Mouse (Mus musculus) heart, embryonic 13.5 days (tissue): Measurements from ENCODE around the gene Ppm1h. TPM values are rescaled to one million over a fixed set of nuclear protein-coding genes. Genes with fewer than 3 reads are reported as not detected.

Experiments used
- ATAC-seq: fragments of 200-750 bp; cut with Nextera tagmentation; 2 replicates; pipeline ENCODE4 v1.8.0; 2017; ENCODE audit warnings: moderate TSS enrichment; ENCODE audit not compliant: insufficient number of reproducible peaks, low FRiP score, low TSS enrichment; ENCODE audit errors: extremely low read depth
- H3K27ac ChIP-seq: fragments of 300-500 bp; sonication (generic); replicated peaks from 2 replicates; pipeline ENCODE4 v1.5.1; 2015; ENCODE audit warnings: moderate library complexity, mild to moderate bottlenecking, inconsistent platforms
- H3K27me3 ChIP-seq: fragments of 300-500 bp; sonication (generic); replicated peaks from 2 replicates; pipeline ENCODE4 v1.6.1; 2015; ENCODE audit warnings: mild to moderate bottlenecking, inconsistent platforms
- H3K36me3 ChIP-seq: fragments of 300-500 bp; sonication (generic); 2 replicates; pipeline ENCODE4 v1.6.1; 2015; ENCODE audit warnings: mild to moderate bottlenecking, inconsistent platforms
- H3K4me1 ChIP-seq: fragments of 300-500 bp; sonication (generic); 2 replicates; pipeline ENCODE4 v1.6.1; 2015; ENCODE audit warnings: inconsistent platforms
- H3K4me2 ChIP-seq: fragments of 300-500 bp; sonication (generic); 2 replicates; pipeline ENCODE4 v1.6.1; 2015; ENCODE audit warnings: inconsistent platforms, mild to moderate bottlenecking, moderate library complexity
- H3K4me3 ChIP-seq: fragments of 300-500 bp; sonication (generic); 2 replicates; pipeline ENCODE4 v1.5.1; 2015; ENCODE audit warnings: moderate library complexity, mild to moderate bottlenecking, inconsistent platforms
- H3K9ac ChIP-seq: fragments of 300-500 bp; sonication (generic); 2 replicates; pipeline ENCODE4 v1.6.1; 2015; ENCODE audit warnings: inconsistent platforms, mild to moderate bottlenecking, moderate library complexity
- H3K9me3 ChIP-seq: fragments of 300-500 bp; sonication (generic); 2 replicates; pipeline ENCODE4 v1.6.1; 2016; ENCODE audit warnings: inconsistent platforms
- whole genome bisulfite sequencing: fragments of 180-500 bp; shearing (Covaris S2); methylation state at CpG from one replicate; pipeline ENCODE4 v1.1.7; 2015; ENCODE audit warnings: mixed read lengths; 5-methylcytosine and 5-hydroxymethylcytosine counted together
- polyA plus RNA-seq: library from polyadenylated mRNA; unstranded; fragments of >200 nt; fragmentation: Nextera tagmentation; extraction: Ambion mirVana; gene quantifications from 2 replicates; pipeline ENCODE4 v1.2.1, GENCODE M21; 2015

Ppm1h gene
- polyA plus RNA-seq, 1 experiment from 2014 or later: 3.9 TPM

- H3K27me3 ChIP-seq: no peaks in the 10 kb centered on the region
- H3K4me3 ChIP-seq: no peak overlapping the region
- no peak overlapping the region for H3K9ac ChIP-seq
- no peaks in the 10 kb centered on the region for H3K36me3 ChIP-seq
- 90% methylated on average over 3 of the region's 3 CpGs for WGBS
- ATAC-seq: no peak
- no peak overlapping the region for H3K4me2 ChIP-seq
- H3K27ac ChIP-seq: no peak overlapping the region
- no peaks in the 10 kb centered on the region for H3K9me3 ChIP-seq
- peaks cover 2% of the 10 kb centered on the region; the same call in 1 of the 2 replicates for H3K4me1 ChIP-seq
These were observed 53.6 kb downstream of the Ppm1h start for GRCm38 (mm10) chr10:122732146-122732545.

GRCm38 (mm10) chr10:122734521-122734920 is 56.0 kb downstream of the Ppm1h start:
- Histone ChIP-seq H3K4me2 (no peak overlapping the region), H3K27ac (no peak overlapping the region), H3K4me1 (peaks cover 7% of the 10 kb centered on the region; the same call in 1 of the 2 replicates), H3K4me3 (no peak overlapping the region), H3K9ac (no peak overlapping the region), H3K9me3 (no peaks in the 10 kb centered on the region), H3K36me3 (no peaks in the 10 kb centered on the region), H3K27me3 (no peaks in the 10 kb centered on the region)
- ATAC-seq: no peak
- 79% methylated on average over 4 of the region's 4 CpGs for WGBS

DNA sequence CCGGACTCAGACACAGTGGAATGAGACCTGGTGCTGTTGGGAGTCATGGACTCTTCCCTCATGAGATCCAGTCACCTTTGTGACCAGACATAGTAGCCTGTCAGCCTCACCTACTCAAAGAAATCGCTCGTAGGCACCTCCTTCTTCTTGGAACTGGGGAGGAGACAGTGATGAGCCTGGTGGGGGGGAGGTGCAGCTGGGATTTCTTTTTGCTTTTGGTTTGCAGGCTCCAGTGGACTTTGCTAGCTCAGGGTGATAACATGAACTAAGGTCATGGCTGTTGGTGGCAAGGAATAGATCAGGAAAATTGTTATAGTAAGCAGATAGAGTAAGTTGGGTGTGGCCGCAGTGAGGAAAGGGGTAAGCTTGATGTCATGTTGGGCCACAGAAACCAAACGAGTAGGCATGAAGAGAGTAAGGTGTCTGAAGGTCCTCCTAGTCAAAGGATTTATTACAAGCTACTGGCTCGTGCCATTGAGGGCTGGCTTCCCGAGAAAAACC is 56.8 kb downstream of the Ppm1h start:
- Histone ChIP-seq H3K4me1 (peaks cover 7% of the 10 kb centered on the region; the same call in 1 of the 2 replicates), H3K27me3 (no peaks in the 10 kb centered on the region), H3K27ac (no peak overlapping the region), H3K9me3 (no peaks in the 10 kb centered on the region), H3K9ac (no peak overlapping the region), H3K36me3 (no peaks in the 10 kb centered on the region), H3K4me2 (no peak overlapping the region), H3K4me3 (no peak overlapping the region)
- whole genome bisulfite sequencing: 78% methylated on average over 7 of the region's 7 CpGs
- no peak for ATAC-seq

- no peak overlapping the region for H3K4me3 ChIP-seq
- H3K36me3 ChIP-seq: no peaks in the 10 kb centered on the region
- ATAC-seq: no peak
- H3K4me2 ChIP-seq: no peak overlapping the region
- H3K9ac ChIP-seq: no peak overlapping the region
- H3K4me1 ChIP-seq: peaks cover 7% of the 10 kb centered on the region; the same call in 1 of the 2 replicates
- no peak overlapping the region for H3K27ac ChIP-seq
- 76% methylated on average over 4 of the region's 4 CpGs for WGBS
- H3K27me3 ChIP-seq: no peaks in the 10 kb centered on the region
- H3K9me3 ChIP-seq: no peaks in the 10 kb centered on the region
These were observed 58.3 kb downstream of the Ppm1h start for GRCm38 (mm10) chr10:122736835-122737234.

GRCm38 (mm10) chr10:122738526-122738925 is 60.0 kb downstream of the Ppm1h start:
- no peaks in the 10 kb centered on the region for H3K9me3 ChIP-seq
- no peaks in the 10 kb centered on the region for H3K36me3 ChIP-seq
- H3K4me1 ChIP-seq: peaks cover 7% of the 10 kb centered on the region; the same call in 1 of the 2 replicates
- H3K4me3 ChIP-seq: no peak overlapping the region
- H3K4me2 ChIP-seq: no peak overlapping the region
- ATAC-seq: no peak
- WGBS: 47% methylated on average over 10 of the region's 10 CpGs
- H3K27ac ChIP-seq: no peak overlapping the region
- H3K27me3 ChIP-seq: no peaks in the 10 kb centered on the region
- no peak overlapping the region for H3K9ac ChIP-seq

DNA sequence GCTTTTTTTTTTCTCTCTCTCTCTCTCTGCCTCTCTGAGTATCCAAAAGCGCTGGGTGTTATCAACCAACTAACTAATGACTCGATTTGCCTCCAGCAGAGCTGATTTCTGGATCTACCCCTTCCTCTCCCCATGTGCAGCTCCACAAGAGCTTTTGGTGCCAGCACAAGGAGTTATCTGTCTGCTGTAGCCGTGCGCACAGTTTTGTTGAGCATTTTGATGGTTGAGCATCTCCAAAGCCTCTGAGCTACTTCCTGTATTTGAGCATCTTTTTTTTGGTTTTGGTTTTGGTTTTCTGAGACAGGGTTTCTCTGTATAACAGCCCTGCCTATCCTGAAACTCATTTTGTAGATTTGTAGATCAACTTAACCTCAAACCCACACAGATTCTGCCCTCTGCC is 60.5 kb downstream of the Ppm1h start:
- Histone ChIP-seq H3K4me3 (no peak overlapping the region), H3K36me3 (no peaks in the 10 kb centered on the region), H3K4me2 (no peak overlapping the region), H3K9me3 (no peaks in the 10 kb centered on the region), H3K4me1 (peaks cover 7% of the 10 kb centered on the region; the same call in 1 of the 2 replicates), H3K27me3 (no peaks in the 10 kb centered on the region), H3K27ac (no peak overlapping the region), H3K9ac (no peak overlapping the region)
- WGBS: 68% methylated on average over 4 of the region's 4 CpGs
- ATAC-seq: no peak

DNA sequence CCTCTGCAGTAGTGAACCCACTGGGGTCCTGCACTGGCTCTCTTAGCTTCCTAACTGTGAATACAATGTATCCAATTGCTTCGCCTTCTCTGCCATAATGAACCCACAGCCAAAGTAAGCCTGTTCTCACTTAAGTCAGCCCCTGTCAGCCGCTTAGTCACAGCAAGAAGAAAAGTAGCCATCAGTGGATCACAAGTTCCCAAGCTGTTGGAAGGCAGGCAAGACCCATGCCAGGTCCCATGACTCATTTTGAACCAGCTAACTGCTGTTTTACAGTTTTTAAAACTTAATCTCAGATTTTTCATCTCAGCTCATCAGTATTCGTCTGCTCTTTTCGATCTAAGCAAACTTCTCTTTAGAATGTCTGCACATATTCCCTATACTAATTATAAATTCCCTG is 61.6 kb downstream of the Ppm1h start:
- Histone ChIP-seq H3K4me1 (peaks cover 7% of the 10 kb centered on the region; the same call in 1 of the 2 replicates), H3K36me3 (no peaks in the 10 kb centered on the region), H3K27me3 (no peaks in the 10 kb centered on the region), H3K4me3 (no peak overlapping the region), H3K27ac (no peak overlapping the region), H3K4me2 (no peak overlapping the region), H3K9ac (no peak overlapping the region), H3K9me3 (no peaks in the 10 kb centered on the region)
- ATAC-seq: no peak
- 87% methylated on average over 4 of the region's 4 CpGs for WGBS

GRCm38 (mm10) chr10:122741191-122741590 is 62.6 kb downstream of the Ppm1h start:
- no peaks in the 10 kb centered on the region for H3K27me3 ChIP-seq
- no peak for ATAC-seq
- H3K4me3 ChIP-seq: no peak overlapping the region
- no peaks in the 10 kb centered on the region for H3K9me3 ChIP-seq
- H3K4me1 ChIP-seq: peaks cover 7% of the 10 kb centered on the region; the same call in 1 of the 2 replicates
- no peaks in the 10 kb centered on the region for H3K36me3 ChIP-seq
- no peak overlapping the region for H3K9ac ChIP-seq
- WGBS: 81% methylated on average over 7 of the region's 7 CpGs
- H3K27ac ChIP-seq: no peak overlapping the region
- no peak overlapping the region for H3K4me2 ChIP-seq

DNA sequence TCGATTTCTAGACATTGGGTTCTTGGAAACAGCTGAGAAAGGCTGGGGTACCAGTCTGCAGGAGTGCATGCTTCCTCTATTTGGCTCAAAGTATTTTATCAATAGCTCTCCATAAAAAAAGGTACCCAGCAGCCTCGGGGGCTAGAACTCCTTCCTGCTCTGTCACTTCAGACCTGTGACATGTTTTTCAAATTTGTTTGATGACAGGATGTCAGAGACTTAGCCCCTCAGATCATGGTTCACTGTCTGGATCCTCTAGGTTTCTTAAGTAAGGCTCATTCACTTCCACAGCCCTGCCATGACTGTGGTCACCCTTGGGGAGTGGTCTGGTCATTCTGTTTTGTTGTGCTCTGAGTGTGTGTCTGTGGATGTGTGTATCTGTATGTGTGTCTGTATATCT is 63.6 kb downstream of the Ppm1h start:
- WGBS: 67% methylated on average over 2 of the region's 2 CpGs
- H3K4me2 ChIP-seq: no peak overlapping the region
- ATAC-seq: no peak

DNA sequence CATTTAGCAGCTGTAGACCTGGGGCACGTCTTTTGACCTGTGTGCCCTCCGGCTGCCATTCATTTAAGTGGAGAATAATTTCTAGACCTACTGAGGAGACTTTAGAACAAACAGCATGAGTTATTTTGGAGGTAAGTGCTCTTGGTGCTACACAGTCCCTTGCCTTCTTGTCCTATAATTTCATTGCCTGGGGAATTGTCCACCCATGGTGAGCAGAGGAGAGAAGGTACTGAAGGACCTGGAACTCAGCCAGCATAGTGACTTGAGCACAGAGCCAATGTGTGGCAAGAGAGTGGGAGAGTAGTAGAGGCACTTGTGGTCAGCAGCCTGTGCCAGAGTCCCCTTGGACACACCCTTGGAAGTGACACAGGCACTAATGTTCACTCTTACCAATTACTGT is 64.8 kb downstream of the Ppm1h start:
- no peak for ATAC-seq
- H3K9ac ChIP-seq: no peak overlapping the region
- no peaks in the 10 kb centered on the region for H3K9me3 ChIP-seq
- 87% methylated on average over 2 of the region's 2 CpGs for WGBS
- no peak overlapping the region for H3K4me2 ChIP-seq
- H3K27ac ChIP-seq: no peak overlapping the region
- no peaks in the 10 kb centered on the region for H3K27me3 ChIP-seq
- peaks cover 5% of the 10 kb centered on the region; the same call in 1 of the 2 replicates for H3K4me1 ChIP-seq
- no peaks in the 10 kb centered on the region for H3K36me3 ChIP-seq
- no peak overlapping the region for H3K4me3 ChIP-seq

More for the DNA sequence above, 63.6 kb downstream of the Ppm1h start:
- Histone ChIP-seq H3K9me3 (no peaks in the 10 kb centered on the region), H3K27me3 (no peaks in the 10 kb centered on the region), H3K9ac (no peak overlapping the region), H3K36me3 (no peaks in the 10 kb centered on the region), H3K4me1 (peaks cover 7% of the 10 kb centered on the region; the same call in 1 of the 2 replicates), H3K27ac (no peak overlapping the region), H3K4me3 (no peak overlapping the region)

GRCm38 (mm10) chr10:122744970-122745369 is 66.4 kb downstream of the Ppm1h start:
- H3K4me3 ChIP-seq: no peak overlapping the region
- no peak overlapping the region for H3K27ac ChIP-seq
- no peak for ATAC-seq
- H3K4me2 ChIP-seq: no peak overlapping the region
- no peaks in the 10 kb centered on the region for H3K27me3 ChIP-seq
- H3K9ac ChIP-seq: no peak overlapping the region
- no peaks in the 10 kb centered on the region for H3K36me3 ChIP-seq
- H3K4me1 ChIP-seq: peaks cover 3% of the 10 kb centered on the region; the same call in 1 of the 2 replicates
- WGBS: 88% methylated on average over 2 of the region's 2 CpGs
- no peaks in the 10 kb centered on the region for H3K9me3 ChIP-seq

DNA sequence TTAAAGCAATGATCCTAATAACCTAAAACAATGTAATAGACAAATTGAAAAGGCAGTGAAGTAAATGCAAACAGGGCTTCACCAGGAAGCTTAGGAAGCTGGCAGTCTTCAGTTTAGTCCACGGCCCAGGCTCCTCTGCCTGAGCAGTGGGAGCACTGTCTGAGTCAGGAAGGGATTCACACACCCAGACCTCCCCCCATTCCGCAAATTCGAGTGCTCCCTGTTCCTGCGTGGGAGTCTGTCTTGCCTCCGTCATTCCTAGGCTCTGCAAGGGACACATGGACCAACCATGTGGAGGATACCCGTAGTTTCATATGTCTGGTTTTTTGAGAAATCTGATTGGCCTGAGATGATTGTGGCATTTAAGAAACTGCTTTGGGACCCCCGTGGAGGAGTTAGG is 67.6 kb downstream of the Ppm1h start:
- no peak overlapping the region for H3K4me2 ChIP-seq
- no peaks in the 10 kb centered on the region for H3K27me3 ChIP-seq
- no peaks in the 10 kb centered on the region for H3K36me3 ChIP-seq
- H3K9me3 ChIP-seq: no peaks in the 10 kb centered on the region
- H3K9ac ChIP-seq: no peak overlapping the region
- peaks cover 3% of the 10 kb centered on the region; the same call in 1 of the 2 replicates for H3K4me1 ChIP-seq
- 67% methylated on average over 7 of the region's 7 CpGs for WGBS
- ATAC-seq: no peak
- no peak overlapping the region for H3K4me3 ChIP-seq
- no peak overlapping the region for H3K27ac ChIP-seq
